In genomic region chr16:35771606-35772005, GRCm38 (mm10) we compare ENCODE assay signal across 11 mouse cellular contexts. TPM values are rescaled to one million over a fixed set of nuclear protein-coding genes. Genes with fewer than 3 reads are reported as not detected.
DNase-seq lines count a peak whose midpoint lies in the region; ATAC-seq and TF ChIP-seq lines count a peak whose summit lies in the region.
"Had no signal": no experiment of that assay in that cellular context is flagged by ENCODE, and none has a peak within 500 bp of the region (broad histone marks: within the 10 kb centered on the region; RNA-seq: fewer than 3 reads in every experiment).

No protein-coding gene starts in this region.

- peaks cover 42% of the 10 kb centered on the region for H3K4me1 ChIP-seq in forebrain, embryonic 10.5 days
- no peaks in the 10 kb centered on the region; the same call in 1 of the 2 replicates for H3K4me1 ChIP-seq in forebrain, embryonic 11.5 days (replicated peaks; ENCODE audit: control insufficient read depth, insufficient read depth, low read length)
- peaks cover 24% of the 10 kb centered on the region for H3K4me1 ChIP-seq in neural tube, embryonic 12.5 days
- H3K4me1 ChIP-seq in liver, embryonic 14.5 days (replicated peaks; ENCODE audit: control insufficient read depth in 2 of 2, insufficient read depth in 2 of 2, low read length in 1 of 2): peaks cover 21 to 33% of the 10 kb centered on the region in 2 experiments

- TF ChIP-seq CTCF in liver, embryonic 14.5 days (IDR thresholded peaks at IDR 0.05; ENCODE audit: low read depth): peak; percentile 25; the same call in 1 of the 2 replicates

- 82% methylated on average over 5 of the region's 5 CpGs for WGBS in forebrain, embryonic 10.5 days
- WGBS in forebrain, embryonic 11.5 days: 83% methylated on average over 5 of the region's 5 CpGs
- 86% methylated on average over 5 of the region's 5 CpGs for WGBS in neural tube, embryonic 12.5 days
- 73% methylated on average over 5 of the region's 5 CpGs for WGBS in liver, embryonic 14.5 days (ENCODE audit: insufficient replicate concordance)

- no peak overlapping the region for H3K4me2 ChIP-seq in forebrain, embryonic 11.5 days (ENCODE audit: low read depth, low read length, severe bottlenecking)
- peak overlapping the region; percentile 90; the same call in 1 of the 2 replicates for H3K4me2 ChIP-seq in neural tube, embryonic 12.5 days (replicated peaks)
- H3K4me2 ChIP-seq in liver, embryonic 14.5 days (ENCODE audit: low read depth): peak overlapping the region; percentile 72

- H3K4me3 ChIP-seq in forebrain, embryonic 10.5 days: peak overlapping the region; percentile 94
- no peak overlapping the region for H3K4me3 ChIP-seq in forebrain, embryonic 11.5 days (ENCODE audit: low read depth, low read length)
- H3K4me3 ChIP-seq in neural tube, embryonic 12.5 days: no peak overlapping the region
- H3K4me3 ChIP-seq in liver, embryonic 14.5 days (ENCODE audit: insufficient read depth in 1 of 2, low read depth in 2 of 2, low read length in 2 of 2): peak overlapping the region; percentile 20 to 89; a peak in 3 of 4 replicates

- H3K27ac ChIP-seq in forebrain, embryonic 10.5 days: no peak overlapping the region
- no peak overlapping the region for H3K27ac ChIP-seq in forebrain, embryonic 11.5 days (ENCODE audit: low read depth, low read length)
- no peak overlapping the region for H3K27ac ChIP-seq in neural tube, embryonic 12.5 days
- H3K27ac ChIP-seq in liver, embryonic 14.5 days: no peak overlapping the region; the same call in 1 of the 2 replicates

- no peak overlapping the region for H3K9ac ChIP-seq in forebrain, embryonic 11.5 days (ENCODE audit: low read length)
- no peak overlapping the region for H3K9ac ChIP-seq in neural tube, embryonic 12.5 days
- no peak overlapping the region for H3K9ac ChIP-seq in liver, embryonic 14.5 days (replicated peaks)

- TF ChIP-seq EP300 in liver, embryonic 14.5 days (IDR thresholded peaks at IDR 0.05; ENCODE audit: low read depth): no peak

- H3K27me3 ChIP-seq in forebrain, embryonic 10.5 days (ENCODE audit: poor library complexity, severe bottlenecking): no peaks in the 10 kb centered on the region; the same call in 1 of the 2 replicates
- no peaks in the 10 kb centered on the region for H3K27me3 ChIP-seq in forebrain, embryonic 11.5 days (ENCODE audit: control insufficient read depth, insufficient read depth, low read length)
- no peaks in the 10 kb centered on the region for H3K27me3 ChIP-seq in neural tube, embryonic 12.5 days (replicated peaks)
- H3K27me3 ChIP-seq in liver, embryonic 14.5 days (ENCODE audit: control insufficient read depth, insufficient read depth, low read length): no peaks in the 10 kb centered on the region
- H3K27me3 ChIP-seq: Patski had no signal

- no peaks in the 10 kb centered on the region for H3K9me3 ChIP-seq in forebrain, embryonic 10.5 days
- H3K9me3 ChIP-seq in forebrain, embryonic 11.5 days (ENCODE audit: control insufficient read depth, low read length): no peaks in the 10 kb centered on the region
- no peaks in the 10 kb centered on the region for H3K9me3 ChIP-seq in neural tube, embryonic 12.5 days
- H3K9me3 ChIP-seq in liver, embryonic 14.5 days (ENCODE audit: control insufficient read depth, low read length): no peaks in the 10 kb centered on the region

- ATAC-seq in forebrain, embryonic 11.5 days (replicated peaks; ENCODE audit: low FRiP score): no peak
- ATAC-seq in neural tube, embryonic 12.5 days (ENCODE audit: low FRiP score, low read depth): no peak
- ATAC-seq in liver, embryonic 14.5 days (ENCODE audit: insufficient read depth): no peak
- ATAC-seq: Patski had no signal

- peaks cover 9% of the 10 kb centered on the region for H3K36me3 ChIP-seq in forebrain, embryonic 10.5 days (replicated peaks)
- H3K36me3 ChIP-seq in forebrain, embryonic 11.5 days (ENCODE audit: control insufficient read depth, insufficient read depth, low read length): no peaks in the 10 kb centered on the region
- H3K36me3 ChIP-seq in neural tube, embryonic 12.5 days: no peaks in the 10 kb centered on the region
- H3K36me3 ChIP-seq in liver, embryonic 14.5 days (replicated peaks; ENCODE audit: control insufficient read depth, insufficient read depth, low read depth): no peaks in the 10 kb centered on the region; the same call in 1 of the 2 replicates

- DNase-seq in forebrain, embryonic 10.5 days (ENCODE audit: extremely low spot score, low spot score): no peak
- no peak for DNase-seq in forebrain, embryonic 11.5 days (ENCODE audit: low spot score)
- no peak for DNase-seq in neural tube, embryonic 10.5 days (ENCODE audit: extremely low spot score, low spot score)
- DNase-seq in liver, embryonic 14.5 days (ENCODE audit: low read depth in 3 of 3, low spot score in 3 of 3): no peak
- no peak for DNase-seq in urinary bladder, adult 18-20 months (ENCODE audit: low spot score in 2 of 2)
- DNase-seq in testis, postnatal 10 days (ENCODE audit: low spot score): no peak
- DNase-seq in thymus, postnatal 36 days: no peak
- DNase-seq: adrenal gland, postnatal 36 days; right cerebral cortex, postnatal 14 days had no signal

RNA-seq across cellular contexts. Expression of gene Hspbap1, which starts 1.4 kb away (rescaled TPM):
- polyA plus RNA-seq in forebrain, embryonic 10.5 days (2016; fragmentation: Nextera tagmentation; extraction: Ambion mirVana): 28.7 and 29.9 TPM in 2 replicates
- 24.2 and 25.3 TPM in 2 replicates for polyA plus RNA-seq in forebrain, embryonic 11.5 days (2014; fragmentation: Nextera tagmentation; extraction: Ambion mirVana)
- polyA plus RNA-seq in neural tube, embryonic 12.5 days (2016; fragmentation: Nextera tagmentation; extraction: Ambion mirVana): 20.0 and 21.9 TPM in 2 replicates
- polyA plus RNA-seq in liver, embryonic 14.5 days (2012; rRNA removed): 10.1 and 12.8 TPM in 2 replicates
- polyA plus RNA-seq in liver, embryonic 14.5 days (2014; fragmentation: Nextera tagmentation; extraction: Ambion mirVana): 15.3 and 17.0 TPM in 2 replicates

RNA-seq across cellular contexts. Expression of gene Dirc2, which starts 2.5 kb away (rescaled TPM):
- 9.3 and 10.4 TPM in 2 replicates for polyA plus RNA-seq in forebrain, embryonic 10.5 days (2016; fragmentation: Nextera tagmentation; extraction: Ambion mirVana)
- polyA plus RNA-seq in forebrain, embryonic 11.5 days (2014; fragmentation: Nextera tagmentation; extraction: Ambion mirVana): 13.9 and 16.2 TPM in 2 replicates
- polyA plus RNA-seq in neural tube, embryonic 12.5 days (2016; fragmentation: Nextera tagmentation; extraction: Ambion mirVana): 33.4 and 34.9 TPM in 2 replicates
- polyA plus RNA-seq in liver, embryonic 14.5 days (2012; rRNA removed): 3.9 and 4.9 TPM in 2 replicates
- 5.8 and 5.9 TPM in 2 replicates for polyA plus RNA-seq in liver, embryonic 14.5 days (2014; fragmentation: Nextera tagmentation; extraction: Ambion mirVana)

Comparison
In these comparisons a context has a peak if more than half of its experiments do, and no peak if none do; other contexts are left out.
1. H3K4me3 ChIP-seq: peak in forebrain, embryonic 10.5 days (single experiment) and liver, embryonic 14.5 days (2 of 2); none in forebrain, embryonic 11.5 days (single experiment) and neural tube, embryonic 12.5 days (single experiment).